Mouse (Mus musculus) olfactory bulb, adult 2 months (tissue): ENCODE data around the gene Cyp8b1.

Experiments
- CTCF ChIP-seq: fragments of 200-500 bp; IDR thresholded peaks from 2 replicates; pipeline ENCODE4 v1.5.1; 2012; ENCODE audit warnings: low read depth, mild to moderate bottlenecking, low read length, moderate library complexity; ENCODE audit not compliant: insufficient read depth
- POLR2A ChIP-seq: fragments of 200-500 bp; IDR thresholded peaks from 2 replicates; pipeline ENCODE4 v1.6.1; 2012; ENCODE audit warnings: mild to moderate bottlenecking, low read depth, low read length, moderate library complexity; ENCODE audit not compliant: insufficient read depth

- no peak for TF ChIP-seq POLR2A
- no peak for TF ChIP-seq CTCF
These were observed 46.7 kb downstream of the Cyp8b1 start for GRCm38 (mm10) chr9:121869432-121869831.
